Mouse (Mus musculus) naive thymus-derived CD4-positive, alpha-beta T cell, adult 2 months (primary cell): ENCODE data around the gene Hoxa9.

Experiments
- DNase-seq: peaks from one replicate; pipeline ENCODE4 v3.0.0-alpha.2; 2011; ENCODE audit warnings: low read depth

Hoxa9 gene

DNA sequence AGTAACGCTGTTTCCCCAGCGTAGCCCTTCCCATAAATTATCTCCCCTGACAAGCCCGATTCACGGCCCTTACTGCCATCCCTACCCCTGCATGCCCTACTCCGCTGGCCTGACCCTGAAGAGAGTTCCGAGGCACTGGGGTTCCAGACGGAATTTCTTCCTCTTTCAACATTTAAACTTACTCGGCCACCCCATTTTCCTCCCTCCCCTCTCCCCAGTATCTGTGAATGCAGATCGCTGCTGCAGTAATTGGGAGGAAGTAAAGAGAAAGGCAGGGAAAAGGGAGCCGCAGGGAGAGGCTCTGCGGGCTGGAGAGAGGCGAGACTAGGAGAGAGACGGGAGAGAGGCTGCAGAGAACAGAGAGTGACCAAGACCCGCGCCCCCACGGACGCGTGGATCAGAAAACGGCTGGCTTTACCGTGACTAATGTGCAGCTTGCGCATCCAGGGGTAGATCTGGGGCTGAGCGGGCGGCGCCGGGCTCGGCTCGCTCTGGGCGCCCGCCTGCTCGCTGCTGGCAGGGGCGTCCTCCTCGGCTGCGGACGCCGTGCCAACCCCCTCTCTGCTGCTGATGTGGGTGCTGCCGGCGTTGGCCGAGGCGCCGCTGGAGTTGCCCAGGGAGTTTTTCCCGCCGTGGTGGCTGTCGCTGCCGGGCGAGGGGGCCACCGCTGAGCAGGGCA, 27.4 kb downstream of the Hoxa9 start:
- DNase-seq, result no peak

DNA sequence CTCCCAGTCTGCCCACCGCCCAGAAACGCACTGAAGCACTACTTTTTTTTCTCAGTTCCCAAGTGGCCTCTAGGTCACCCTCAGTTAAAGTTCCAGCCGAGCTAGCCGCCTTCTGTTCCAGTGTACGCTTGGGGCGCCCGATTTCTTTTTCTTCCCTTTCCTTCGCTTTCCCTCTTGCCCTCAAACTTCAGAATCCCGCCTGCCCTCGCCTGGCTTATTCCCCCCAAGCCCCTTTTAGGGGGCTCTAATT, 27.8 kb downstream of the Hoxa9 start:
- DNase-seq, result no peak

GRCm38 (mm10) chr6:52202362-52203120, 28.3 kb downstream of the Hoxa9 start:
- no peak for DNase-seq

GRCm38 (mm10) chr6:52201269-52201668, 29.6 kb downstream of the Hoxa9 start:
- no peak for DNase-seq

- no peak for DNase-seq
Observed at GRCm38 (mm10) chr6:52200751-52201250, 30.1 kb downstream of the Hoxa9 start.

DNA sequence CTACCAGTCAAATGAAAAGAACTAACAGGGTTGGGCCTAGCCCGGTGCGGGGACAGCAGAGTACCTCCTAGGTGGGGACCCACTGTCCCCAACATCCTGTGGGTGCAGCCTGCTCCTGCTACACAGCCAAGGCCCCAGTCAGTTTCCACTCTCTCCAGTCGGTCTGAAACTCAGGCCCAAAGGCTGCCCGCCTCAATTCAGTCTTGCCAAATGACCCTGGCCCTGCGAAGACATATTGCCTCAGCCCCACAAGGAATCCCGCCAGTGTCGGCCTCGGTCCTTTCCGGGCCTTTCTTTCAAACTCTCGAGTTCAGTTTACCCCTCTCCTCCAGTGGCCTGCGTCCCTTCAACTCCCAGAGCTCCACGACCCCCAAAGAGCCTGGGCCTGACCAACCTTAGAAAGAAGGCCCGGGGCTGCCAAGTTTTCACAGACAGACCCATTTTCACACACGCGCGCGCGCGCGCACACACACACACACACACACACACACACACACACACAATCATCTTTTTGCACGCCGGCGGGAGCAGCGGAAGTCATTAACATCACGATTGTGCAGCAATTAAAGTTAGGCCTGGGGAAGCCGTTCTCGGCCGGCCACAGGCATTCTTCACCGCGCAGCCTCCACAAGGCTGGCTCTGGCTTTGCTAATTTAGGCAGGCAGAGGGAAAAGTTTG, 30.7 kb downstream of the Hoxa9 start:
- DNase-seq, result no peak

GRCm38 (mm10) chr6:52197271-52197670, 33.6 kb downstream of the Hoxa9 start:
- DNase-seq, result no peak

- no peak for DNase-seq
Observed at GRCm38 (mm10) chr6:52196811-52197210, 34.1 kb downstream of the Hoxa9 start.

GRCm38 (mm10) chr6:52194690-52195089, 36.2 kb downstream of the Hoxa9 start:
- no peak for DNase-seq

DNA sequence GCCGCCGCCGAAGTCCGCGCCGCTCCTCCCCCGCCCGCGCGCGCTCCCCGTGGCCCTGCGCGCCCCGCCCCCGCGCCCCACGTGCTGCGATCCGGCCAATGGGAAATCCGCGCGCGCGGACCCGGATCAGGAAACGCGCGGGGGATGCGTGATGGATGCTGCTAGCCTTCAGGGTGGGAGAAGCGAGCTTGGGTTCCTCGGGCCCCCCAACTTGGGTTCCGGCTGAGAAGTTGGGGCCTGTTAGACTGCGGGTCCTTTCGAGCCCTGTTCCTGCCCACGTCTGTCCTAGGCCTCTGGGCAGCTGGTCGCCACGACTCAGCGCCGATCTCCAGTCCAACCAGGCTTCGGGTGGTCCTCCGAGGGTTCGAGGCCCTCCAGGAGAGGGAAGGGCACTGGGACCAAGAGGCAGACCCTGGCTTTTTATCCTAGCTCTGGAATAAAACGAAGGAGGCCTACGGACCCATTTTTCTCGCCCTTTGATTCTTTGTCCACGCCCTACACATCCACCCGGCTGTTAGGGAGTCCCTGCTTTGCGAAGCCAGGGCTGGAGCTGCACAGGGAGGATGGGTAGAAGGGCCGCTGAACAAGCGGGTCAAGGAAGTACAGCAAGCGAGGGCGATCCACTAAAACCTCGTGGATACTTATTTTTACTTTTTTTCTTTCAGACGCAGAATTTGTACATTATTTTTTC, 38.9 kb downstream of the Hoxa9 start:
- peak; percentile 86 for DNase-seq

DNA sequence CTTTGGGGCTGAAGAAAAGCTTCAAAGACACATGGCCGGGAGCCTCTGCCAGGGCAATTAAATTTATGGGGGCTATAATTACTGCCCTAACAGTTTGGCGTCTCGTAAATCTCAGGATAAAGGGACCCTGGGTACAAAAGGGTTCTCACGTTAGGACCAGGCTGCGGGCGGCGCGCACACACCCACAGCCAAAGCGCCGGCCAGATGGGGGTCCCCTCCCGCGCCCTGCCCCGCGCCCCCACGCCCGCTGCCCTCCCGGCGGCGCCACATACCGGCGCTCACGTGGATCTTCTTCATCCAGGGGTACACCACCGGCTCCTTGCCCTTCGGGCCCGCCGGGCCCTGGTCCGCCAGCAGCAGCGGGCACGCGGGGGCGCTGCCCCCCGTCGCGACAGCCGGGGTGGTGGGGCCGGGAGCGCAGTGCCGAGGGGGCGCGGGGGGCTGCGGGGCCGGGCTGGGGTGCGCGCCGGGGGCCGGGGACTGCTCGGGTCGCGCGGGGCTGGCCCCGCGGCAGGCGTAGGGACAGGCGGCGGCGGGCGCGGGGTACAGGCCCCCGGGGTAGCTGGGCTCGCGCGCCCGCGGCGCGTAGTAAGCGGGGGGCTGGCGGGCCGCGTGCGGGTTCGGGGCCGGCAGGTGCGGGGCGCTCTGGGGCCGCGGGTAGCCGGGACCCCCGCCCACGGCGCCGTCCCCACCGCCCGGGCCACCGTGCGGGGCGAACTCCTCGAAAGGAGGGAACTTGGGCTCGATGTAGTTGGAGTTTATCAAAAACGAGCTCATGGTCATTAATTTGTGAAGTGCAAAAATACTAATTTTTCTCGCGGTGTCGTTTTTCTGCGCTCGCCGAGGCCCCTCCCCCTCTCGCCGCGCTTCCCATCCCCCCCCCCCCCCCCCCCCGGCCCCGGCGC, 39.7 kb downstream of the Hoxa9 start, which contains the start of gene Hoxa4:
TSS of gene Hoxa4 (minus strand) at position 848 of the 905 bp plus-strand sequence.
- DNase-seq, result peak; percentile 27

GRCm38 (mm10) chr6:52190410-52190809, 40.5 kb downstream of the Hoxa9 start:
- no peak for DNase-seq

DNA sequence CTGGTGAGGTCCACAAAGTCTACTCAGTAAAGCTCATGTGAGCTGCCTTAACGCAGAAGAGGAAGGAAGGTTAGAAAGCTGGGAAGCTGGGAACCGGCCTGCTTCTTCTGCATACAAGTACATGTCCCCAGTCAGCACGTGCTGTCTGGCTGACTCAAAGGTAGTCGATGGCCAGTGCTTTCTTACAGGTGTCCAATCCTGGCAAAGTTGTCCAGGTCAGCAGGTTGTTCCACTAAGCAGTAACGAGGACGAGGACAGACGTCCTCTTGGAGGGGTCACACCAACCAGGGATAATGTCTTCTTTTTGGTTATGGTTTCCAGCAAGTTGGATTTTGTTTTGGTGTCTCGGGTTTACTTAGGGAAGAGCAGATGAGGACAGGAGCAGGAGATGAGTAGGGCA, 41.0 kb downstream of the Hoxa9 start:
- peak; percentile 19 for DNase-seq

GRCm38 (mm10) chr6:52189172-52189591, 41.7 kb downstream of the Hoxa9 start:
- no peak for DNase-seq

- DNase-seq, result no peak
Observed at GRCm38 (mm10) chr6:52186500-52186899, 44.4 kb downstream of the Hoxa9 start.

- DNase-seq, result no peak
Observed at GRCm38 (mm10) chr6:52185834-52186233, 45.1 kb downstream of the Hoxa9 start.

DNA sequence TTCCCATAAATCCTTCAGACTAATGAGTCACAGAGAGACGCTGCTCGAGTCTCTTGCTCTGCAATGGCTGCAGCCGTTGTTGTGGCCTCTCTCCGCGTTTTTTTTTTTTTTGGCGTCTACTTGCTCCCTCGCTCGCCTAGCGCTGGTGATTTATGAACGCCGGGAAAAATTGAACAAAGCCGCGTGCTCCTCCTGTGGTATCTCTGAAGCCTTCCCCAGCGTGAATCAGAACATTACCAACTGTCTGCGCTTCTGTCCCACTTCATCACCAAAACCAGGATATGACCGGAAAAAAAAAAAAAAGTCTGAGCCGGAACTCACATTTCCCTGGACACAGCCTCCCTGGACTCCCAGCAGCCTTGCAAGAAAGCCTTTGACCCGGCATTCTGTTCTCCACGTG, 45.7 kb downstream of the Hoxa9 start:
- DNase-seq, result no peak

- DNase-seq, result no peak
Observed at GRCm38 (mm10) chr6:52184668-52185067, 46.2 kb downstream of the Hoxa9 start.

DNA sequence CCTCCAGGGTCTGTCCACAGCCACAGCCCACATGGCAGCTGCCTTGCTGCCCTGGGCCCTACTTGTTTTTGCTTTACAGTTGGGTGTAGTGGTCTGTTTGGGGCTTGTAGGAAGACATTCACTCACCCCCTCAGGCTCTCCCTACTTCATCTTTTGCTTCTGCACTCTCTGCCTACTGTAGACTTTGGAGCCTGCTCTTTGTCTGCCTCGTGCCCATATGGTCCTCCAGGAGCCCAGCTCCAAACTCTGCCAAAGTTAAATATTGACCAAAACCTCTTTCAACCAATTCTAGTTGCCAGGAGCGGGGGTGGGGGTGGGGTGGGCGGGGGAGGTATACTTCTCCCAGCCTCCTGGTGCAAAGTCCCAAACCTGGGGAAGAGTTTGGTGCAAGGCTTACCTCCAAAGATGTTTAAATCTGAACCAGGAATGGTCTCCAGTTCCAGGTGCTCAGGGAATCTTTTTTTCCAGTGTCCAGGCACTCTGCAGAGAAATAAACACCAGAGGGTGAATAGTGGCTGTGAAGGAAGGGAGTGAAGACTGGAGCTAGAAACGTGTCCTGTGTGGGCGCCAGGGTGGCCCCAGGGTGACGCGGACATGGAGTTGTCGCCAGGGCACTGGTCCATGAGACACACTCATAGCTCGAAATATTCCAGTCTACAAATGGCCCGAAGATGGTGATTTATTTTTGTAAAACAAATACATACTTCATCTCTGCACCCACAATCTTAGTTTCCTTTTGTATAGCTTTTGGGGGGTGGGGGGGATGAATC, 47.4 kb downstream of the Hoxa9 start:
- DNase-seq, result no peak

GRCm38 (mm10) chr6:52182793-52183192, 48.1 kb downstream of the Hoxa9 start:
- DNase-seq, result no peak

GRCm38 (mm10) chr6:52182030-52182429, 48.9 kb downstream of the Hoxa9 start:
- DNase-seq, result no peak
